Mouse (Mus musculus) limb, embryonic 15.5 days (tissue): Measurements from ENCODE around the gene 2210408I21Rik. TPM values are rescaled to one million over a fixed set of nuclear protein-coding genes. Genes with fewer than 3 reads are reported as not detected.

Experiments
- ATAC-seq: fragments of 200-750 bp; cut with Nextera tagmentation; 2 replicates; pipeline ENCODE4 v1.8.0; 2017; ENCODE audit warnings: low read depth, moderate TSS enrichment; ENCODE audit not compliant: insufficient number of reproducible peaks, low FRiP score, low TSS enrichment
- H3K27ac ChIP-seq: fragments of 300-500 bp; sonication (generic); 2 replicates; pipeline ENCODE4 v1.5.1; 2015; ENCODE audit warnings: moderate library complexity, mild to moderate bottlenecking, inconsistent platforms
- H3K27me3 ChIP-seq: fragments of 300-500 bp; sonication (generic); 2 replicates; pipeline ENCODE4 v1.6.1; 2015; ENCODE audit warnings: inconsistent platforms
- H3K36me3 ChIP-seq: fragments of 300-500 bp; sonication (generic); 2 replicates; pipeline ENCODE4 v1.6.1; 2015; ENCODE audit warnings: inconsistent platforms
- H3K4me1 ChIP-seq: fragments of 300-500 bp; sonication (generic); 2 replicates; pipeline ENCODE4 v1.6.1; 2015; ENCODE audit warnings: inconsistent platforms
- H3K4me2 ChIP-seq: fragments of 300-500 bp; sonication (generic); 2 replicates; pipeline ENCODE4 v1.6.1; 2015; ENCODE audit warnings: mild to moderate bottlenecking, inconsistent platforms
- H3K4me3 ChIP-seq: fragments of 300-500 bp; sonication (generic); 2 replicates; pipeline ENCODE4 v1.5.1; 2015; ENCODE audit warnings: mild to moderate bottlenecking, inconsistent platforms
- H3K9ac ChIP-seq: fragments of 300-500 bp; sonication (generic); 2 replicates; pipeline ENCODE4 v1.6.1; 2015; ENCODE audit warnings: inconsistent platforms
- H3K9me3 ChIP-seq: fragments of 300-500 bp; sonication (generic); 2 replicates; pipeline ENCODE4 v1.6.1; 2016; ENCODE audit warnings: inconsistent platforms
- WGBS: fragments of 180-500 bp; shearing (Covaris S2); methylation state at CpG from one replicate; pipeline ENCODE4 v1.1.7; 2015; 5-methylcytosine and 5-hydroxymethylcytosine counted together
- polyA plus RNA-seq: library from polyadenylated mRNA; unstranded; fragments of >200 nt; fragmentation: Nextera tagmentation; extraction: Ambion mirVana; gene quantifications from 2 replicates; pipeline ENCODE4 v1.2.1, GENCODE M21; 2015

Gene 2210408I21Rik
- polyA plus RNA-seq, 1 experiment from 2014 or later: 9.8 TPM

DNA sequence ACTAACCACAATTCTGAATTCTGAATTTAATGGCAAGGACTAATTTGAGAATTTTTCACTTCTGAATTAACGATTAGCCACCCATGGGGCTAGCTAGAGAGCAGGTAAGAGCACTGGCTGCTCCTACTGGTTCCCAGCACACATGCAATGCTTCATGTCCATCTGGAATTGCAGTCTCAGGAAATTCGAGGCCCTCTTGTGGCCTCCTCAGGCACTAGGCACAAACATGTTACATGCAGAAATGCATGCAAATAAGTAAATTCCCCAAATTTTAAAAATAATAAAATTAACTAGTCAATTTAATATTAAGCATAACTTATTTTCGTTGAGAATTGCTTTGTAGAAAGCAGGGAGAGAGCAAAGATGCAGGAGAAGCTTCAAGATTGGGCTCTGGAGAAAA lies 273.2 kb downstream of the 2210408I21Rik start:
- no peaks in the 10 kb centered on the region for H3K9me3 ChIP-seq
- H3K27me3 ChIP-seq: no peaks in the 10 kb centered on the region
- WGBS: 68% methylated on average over 3 of the region's 3 CpGs
- H3K27ac ChIP-seq: no peak overlapping the region
- no peak overlapping the region for H3K4me3 ChIP-seq
- no peaks in the 10 kb centered on the region for H3K4me1 ChIP-seq
- no peak overlapping the region for H3K4me2 ChIP-seq
- no peak for ATAC-seq
- no peak overlapping the region for H3K9ac ChIP-seq
- no peaks in the 10 kb centered on the region for H3K36me3 ChIP-seq

DNA sequence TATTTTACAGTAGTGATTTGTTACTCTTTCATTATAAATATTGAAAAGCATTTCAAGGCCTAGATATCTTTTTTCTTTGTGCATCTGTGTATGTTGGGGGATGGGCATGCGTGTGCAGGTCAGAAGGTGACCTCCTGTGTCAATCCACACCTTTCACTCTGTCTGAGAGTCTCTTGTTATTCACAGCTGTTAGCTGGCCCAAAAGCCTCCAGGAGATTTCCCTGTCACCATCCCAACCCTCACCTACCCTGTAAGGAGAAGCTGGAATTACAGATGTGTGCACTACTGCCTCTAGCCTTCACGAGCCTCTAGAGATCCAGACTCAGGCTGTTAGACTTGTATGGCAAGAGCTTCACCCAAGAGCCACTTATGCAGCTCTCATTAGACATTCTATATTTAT lies 274.5 kb downstream of the 2210408I21Rik start:
- no peak overlapping the region for H3K4me3 ChIP-seq
- H3K9me3 ChIP-seq: no peaks in the 10 kb centered on the region
- no peaks in the 10 kb centered on the region for H3K36me3 ChIP-seq
- H3K4me1 ChIP-seq: no peaks in the 10 kb centered on the region
- no peak overlapping the region for H3K9ac ChIP-seq
- ATAC-seq: no peak
- no peak overlapping the region for H3K27ac ChIP-seq
- H3K27me3 ChIP-seq: no peaks in the 10 kb centered on the region
- H3K4me2 ChIP-seq: no peak overlapping the region
- 45% methylated on average over 2 of the region's 2 CpGs for WGBS

DNA sequence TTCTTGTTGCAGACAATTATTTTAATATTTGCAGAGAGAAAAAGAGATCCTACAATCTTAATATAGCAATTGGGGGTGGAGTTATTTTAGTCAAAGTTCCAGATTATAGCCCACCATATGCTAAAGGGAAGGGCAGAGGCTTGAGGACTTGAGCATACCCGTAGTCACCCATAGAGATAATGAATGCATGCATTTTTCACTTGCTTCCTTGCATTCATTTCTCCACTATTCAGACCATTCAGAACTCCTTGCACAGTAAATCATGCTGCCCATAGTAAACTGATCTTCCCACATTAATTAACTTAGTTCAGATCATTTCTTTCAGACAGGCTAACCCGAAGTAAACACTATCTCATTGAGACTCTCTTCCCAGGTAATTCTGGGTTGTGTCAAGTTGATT lies 277.5 kb downstream of the 2210408I21Rik start:
- no peak overlapping the region for H3K27ac ChIP-seq
- no peak overlapping the region for H3K9ac ChIP-seq
- no peaks in the 10 kb centered on the region for H3K4me1 ChIP-seq
- no peak overlapping the region for H3K4me3 ChIP-seq
- WGBS: 77% methylated on average over 2 of the region's 2 CpGs
- ATAC-seq: no peak
- H3K4me2 ChIP-seq: no peak overlapping the region
- H3K27me3 ChIP-seq: no peaks in the 10 kb centered on the region
- no peaks in the 10 kb centered on the region for H3K9me3 ChIP-seq
- no peaks in the 10 kb centered on the region for H3K36me3 ChIP-seq

DNA sequence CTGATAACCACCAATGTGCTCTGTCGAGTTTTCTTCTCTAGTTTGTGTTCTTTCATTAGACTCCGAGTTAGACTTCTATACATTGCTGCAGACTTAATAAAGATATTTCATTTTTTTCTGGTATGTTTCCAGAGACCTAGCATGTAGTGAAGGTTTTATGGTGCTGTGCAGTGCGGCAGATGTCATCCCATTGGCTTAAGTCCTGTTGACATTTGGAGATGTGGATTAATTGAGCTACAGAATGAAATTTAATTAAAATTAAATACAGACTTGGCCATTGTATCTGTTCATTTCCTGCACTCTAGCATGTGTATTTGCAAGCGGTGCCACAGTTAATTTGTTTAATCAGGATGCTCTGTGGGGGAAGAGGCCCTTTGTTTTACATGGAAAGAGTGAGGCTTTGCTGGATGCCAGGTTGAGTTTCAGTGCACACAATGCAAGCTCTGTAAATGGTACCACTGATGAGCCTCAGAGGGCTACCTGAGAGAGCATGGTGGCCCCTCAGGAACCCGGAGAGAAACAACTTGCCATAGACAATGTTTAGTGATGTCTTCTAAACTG lies 314.7 kb downstream of the 2210408I21Rik start:
- H3K36me3 ChIP-seq: no peaks in the 10 kb centered on the region

DNA sequence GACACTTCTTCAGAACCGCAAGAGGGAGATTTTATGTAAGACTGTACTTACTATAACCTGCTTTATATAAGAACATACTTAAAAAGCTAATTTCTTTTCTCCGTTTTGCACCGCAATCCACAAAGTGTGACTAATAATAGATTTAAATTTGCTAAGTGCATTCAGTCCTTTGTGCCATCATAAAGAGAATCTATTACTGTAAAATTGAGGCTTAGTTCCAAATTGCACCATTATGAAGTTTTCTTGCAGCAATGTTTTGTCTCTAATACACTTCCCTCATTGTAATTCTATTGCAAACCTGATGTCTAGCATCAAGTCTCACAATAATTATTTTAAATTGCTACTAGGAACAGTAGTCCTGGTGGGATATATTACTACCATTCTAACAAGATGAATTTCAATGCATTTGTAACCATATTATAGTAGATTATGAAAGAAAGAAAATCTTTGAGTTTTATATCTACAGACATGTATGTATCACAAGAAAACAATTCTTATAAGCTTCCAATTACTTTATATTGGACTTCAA lies 334.8 kb downstream of the 2210408I21Rik start:
- no peak overlapping the region for H3K27ac ChIP-seq
- ATAC-seq: no peak
- WGBS: 85% methylated on average over 3 of the region's 3 CpGs
- no peaks in the 10 kb centered on the region for H3K9me3 ChIP-seq
- no peak overlapping the region for H3K4me3 ChIP-seq
- H3K27me3 ChIP-seq: no peaks in the 10 kb centered on the region
- no peak overlapping the region for H3K9ac ChIP-seq
- no peaks in the 10 kb centered on the region for H3K4me1 ChIP-seq
- H3K4me2 ChIP-seq: no peak overlapping the region
- no peaks in the 10 kb centered on the region for H3K36me3 ChIP-seq

More for the DNA sequence above, 314.7 kb downstream of the 2210408I21Rik start:
- no peaks in the 10 kb centered on the region for H3K4me1 ChIP-seq
- H3K27me3 ChIP-seq: no peaks in the 10 kb centered on the region
- H3K9me3 ChIP-seq: no peaks in the 10 kb centered on the region
- ATAC-seq: no peak
- H3K4me3 ChIP-seq: no peak overlapping the region
- WGBS: 80% methylated on average over 5 of the region's 5 CpGs
- H3K9ac ChIP-seq: no peak overlapping the region
- no peak overlapping the region for H3K27ac ChIP-seq
- H3K4me2 ChIP-seq: no peak overlapping the region

DNA sequence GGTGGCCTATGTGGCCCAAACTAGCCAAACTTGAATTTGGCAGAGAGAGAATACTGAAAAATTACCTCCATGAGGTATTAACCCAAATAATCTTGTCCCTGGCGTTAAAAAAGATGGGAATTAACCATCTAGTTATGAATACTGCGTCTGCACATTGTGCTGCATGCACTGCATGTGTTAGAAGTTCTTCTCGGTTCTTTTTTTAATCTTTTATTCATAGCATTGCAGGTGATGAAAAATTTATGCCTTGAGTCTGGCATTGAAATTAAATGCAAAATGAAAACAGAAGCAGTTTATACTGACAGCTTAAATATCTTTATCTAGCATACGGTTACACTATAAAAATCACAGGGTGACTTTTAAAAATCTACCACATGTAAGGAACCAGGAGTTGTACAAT lies 341.1 kb downstream of the 2210408I21Rik start:
- Histone ChIP-seq H3K27ac (no peak overlapping the region), H3K4me2 (no peak overlapping the region), H3K4me1 (no peaks in the 10 kb centered on the region), H3K36me3 (no peaks in the 10 kb centered on the region), H3K9me3 (no peaks in the 10 kb centered on the region), H3K27me3 (no peaks in the 10 kb centered on the region), H3K9ac (no peak overlapping the region), H3K4me3 (no peak overlapping the region)
- no peak for ATAC-seq
- 49% methylated on average over 4 of the region's 4 CpGs for WGBS

DNA sequence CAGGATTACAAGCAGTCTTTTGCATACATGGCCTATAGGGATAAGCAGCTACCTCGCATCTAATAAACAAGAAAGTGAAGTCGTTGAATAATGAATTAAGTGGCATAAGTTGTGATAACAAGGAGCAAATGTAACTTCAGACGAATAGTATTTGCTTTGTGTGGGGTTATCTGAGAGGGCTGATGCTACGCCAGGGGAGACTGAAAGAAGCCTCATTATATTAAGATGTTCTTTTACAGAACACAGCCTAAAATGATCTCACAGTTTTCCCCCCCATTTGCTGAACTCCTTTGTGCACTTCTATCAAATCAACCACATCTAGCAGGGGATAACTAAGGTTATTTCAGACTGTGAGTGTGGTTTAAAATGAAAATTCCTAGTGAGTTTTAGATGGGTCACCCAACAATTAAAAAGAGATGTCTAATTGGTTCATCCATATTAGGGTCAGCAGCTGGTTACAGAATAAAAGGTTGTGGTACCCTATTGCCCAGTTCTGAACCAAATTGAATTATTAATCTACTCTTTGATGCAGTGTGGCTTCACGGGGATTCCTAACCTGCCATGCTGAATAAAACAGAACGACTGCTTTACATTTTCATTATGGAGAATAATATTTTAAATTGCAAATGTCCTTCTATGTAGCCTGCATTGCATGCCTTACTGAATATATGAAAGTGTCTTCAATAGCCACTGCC lies 343.2 kb downstream of the 2210408I21Rik start:
- Histone ChIP-seq H3K27me3 (no peaks in the 10 kb centered on the region), H3K4me2 (no peak overlapping the region), H3K4me3 (no peak overlapping the region), H3K4me1 (no peaks in the 10 kb centered on the region), H3K9ac (no peak overlapping the region), H3K27ac (no peak overlapping the region), H3K36me3 (no peaks in the 10 kb centered on the region), H3K9me3 (no peaks in the 10 kb centered on the region)
- no peak for ATAC-seq
- WGBS: 61% methylated on average over 6 of the region's 6 CpGs

DNA sequence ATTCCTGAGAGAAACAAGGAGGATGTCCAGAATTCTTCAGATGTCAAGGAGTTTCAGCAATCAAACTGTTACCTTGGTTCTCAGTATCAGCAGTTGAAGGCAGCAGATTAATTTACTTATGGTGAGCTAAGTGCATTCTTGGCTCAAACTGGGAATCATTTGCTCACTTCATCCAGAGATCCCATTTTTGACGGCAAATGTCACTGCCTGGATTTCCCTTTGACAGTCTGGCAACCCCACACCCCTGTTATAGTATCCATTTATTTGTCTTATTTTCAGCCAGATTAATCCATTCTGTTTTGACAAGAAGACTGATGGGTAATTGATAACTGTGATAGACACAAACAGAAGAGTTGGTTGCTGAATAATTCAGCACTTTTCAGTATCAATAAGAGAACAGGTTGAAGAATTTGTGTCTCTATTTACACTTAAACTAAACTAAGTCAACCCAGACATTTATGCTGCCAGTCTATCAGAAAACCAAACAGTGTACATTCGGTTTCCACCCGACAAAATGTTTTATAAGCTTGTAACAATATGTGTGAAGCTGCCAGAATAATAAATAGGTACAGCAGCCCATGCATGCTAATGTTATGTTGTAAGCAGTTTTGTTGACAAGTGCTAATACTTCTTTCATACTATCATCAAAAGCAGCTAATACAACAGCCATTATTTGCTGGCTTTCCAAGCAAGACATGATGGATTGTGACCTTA lies 354.8 kb downstream of the 2210408I21Rik start:
- Histone ChIP-seq H3K27me3 (no peaks in the 10 kb centered on the region), H3K4me3 (no peak overlapping the region), H3K27ac (no peak overlapping the region), H3K9ac (no peak overlapping the region), H3K4me1 (no peaks in the 10 kb centered on the region), H3K36me3 (no peaks in the 10 kb centered on the region), H3K4me2 (no peak overlapping the region), H3K9me3 (no peaks in the 10 kb centered on the region)
- WGBS: 49% methylated on average over 3 of the region's 3 CpGs
- no peak for ATAC-seq

DNA sequence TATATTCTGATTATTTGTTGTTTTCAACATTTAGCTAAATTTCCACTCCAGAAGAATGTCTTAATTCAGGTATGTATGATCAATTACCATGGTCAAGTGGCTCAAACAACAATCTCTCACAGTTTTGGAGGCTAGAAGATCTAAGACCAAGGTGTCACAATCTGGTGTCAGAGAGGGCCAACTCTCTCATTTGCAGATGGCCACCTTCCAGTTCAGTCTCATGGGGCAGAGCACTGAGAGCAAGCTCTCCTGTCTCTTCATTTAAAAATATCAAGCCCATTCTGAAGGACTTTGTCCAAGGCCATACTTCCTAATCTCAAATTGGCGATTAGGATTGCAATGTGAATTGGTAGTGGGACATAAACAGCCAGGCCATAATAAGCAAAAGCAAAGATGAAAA lies 378.7 kb downstream of the 2210408I21Rik start:
- H3K4me3 ChIP-seq: no peak overlapping the region
- H3K4me1 ChIP-seq: no peaks in the 10 kb centered on the region
- 87% methylated on average over 1 of the region's 1 CpGs for WGBS
- H3K4me2 ChIP-seq: no peak overlapping the region
- H3K27ac ChIP-seq: no peak overlapping the region
- no peak overlapping the region for H3K9ac ChIP-seq
- H3K9me3 ChIP-seq: no peaks in the 10 kb centered on the region
- no peaks in the 10 kb centered on the region for H3K36me3 ChIP-seq
- no peaks in the 10 kb centered on the region for H3K27me3 ChIP-seq
- ATAC-seq: no peak

DNA sequence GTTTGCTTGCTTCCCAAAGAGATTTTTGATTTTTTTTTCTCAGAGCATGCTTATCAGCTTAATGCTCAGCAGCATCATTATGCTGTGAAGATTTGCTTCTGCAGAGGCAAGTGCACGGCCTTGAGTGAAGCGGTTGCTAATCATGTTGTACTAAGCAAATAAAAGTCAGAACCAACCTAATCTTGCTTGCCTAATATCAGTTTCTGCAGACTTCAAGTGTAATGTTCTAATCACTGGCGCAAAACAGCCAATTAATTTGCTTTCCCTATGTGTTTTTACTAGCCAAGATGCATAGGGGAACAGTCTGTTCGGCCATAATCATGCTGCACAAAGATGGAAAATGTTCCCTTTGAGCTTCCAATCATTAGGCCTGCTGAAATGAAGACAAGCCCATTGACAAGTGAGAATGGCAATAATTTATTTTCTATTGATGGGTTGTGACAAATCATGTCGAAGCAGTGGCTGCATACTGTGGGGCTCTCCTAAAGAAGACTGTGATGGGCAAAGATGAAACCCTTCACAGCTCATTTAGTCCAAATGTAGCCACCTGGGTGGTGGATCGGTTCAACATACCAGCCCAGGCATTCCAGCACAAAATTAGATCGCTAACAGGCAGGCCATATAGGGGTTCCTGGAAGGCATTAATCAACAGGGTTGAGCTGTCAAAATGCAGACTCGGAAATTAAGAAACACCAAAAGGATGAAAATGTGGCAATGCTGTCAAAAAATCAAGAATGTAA lies 393.8 kb downstream of the 2210408I21Rik start:
- H3K4me3 ChIP-seq: no peak overlapping the region
- no peaks in the 10 kb centered on the region for H3K36me3 ChIP-seq
- no peaks in the 10 kb centered on the region for H3K9me3 ChIP-seq
- no peaks in the 10 kb centered on the region for H3K4me1 ChIP-seq
- no peak overlapping the region for H3K4me2 ChIP-seq
- no peak overlapping the region for H3K27ac ChIP-seq
- 54% methylated on average over 8 of the region's 8 CpGs for WGBS
- H3K9ac ChIP-seq: no peak overlapping the region
- no peaks in the 10 kb centered on the region for H3K27me3 ChIP-seq
- no peak for ATAC-seq

DNA sequence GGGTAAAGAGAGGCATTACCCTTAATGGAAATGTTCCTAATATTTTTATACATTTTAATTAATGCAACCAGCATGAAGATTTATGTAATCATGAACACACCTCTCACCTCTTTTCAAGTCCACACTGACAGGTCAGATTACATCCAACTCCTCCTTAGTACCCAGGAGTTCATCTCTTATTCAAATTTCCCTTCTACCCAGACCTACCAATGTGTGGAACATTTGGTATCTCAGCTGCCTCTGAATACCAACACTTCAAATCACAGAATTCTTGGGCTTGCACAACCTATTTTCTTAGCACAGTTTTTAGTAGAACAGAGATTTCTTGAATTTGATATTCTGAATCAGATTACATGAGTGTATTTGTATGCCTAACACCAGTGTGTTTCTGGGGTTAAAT lies 394.4 kb downstream of the 2210408I21Rik start:
- H3K9me3 ChIP-seq: no peaks in the 10 kb centered on the region
- no peak overlapping the region for H3K27ac ChIP-seq
- no peak for ATAC-seq
- H3K36me3 ChIP-seq: no peaks in the 10 kb centered on the region
- no peak overlapping the region for H3K4me3 ChIP-seq
- no peak overlapping the region for H3K4me2 ChIP-seq
- H3K27me3 ChIP-seq: no peaks in the 10 kb centered on the region
- no peak overlapping the region for H3K9ac ChIP-seq
- no peaks in the 10 kb centered on the region for H3K4me1 ChIP-seq

DNA sequence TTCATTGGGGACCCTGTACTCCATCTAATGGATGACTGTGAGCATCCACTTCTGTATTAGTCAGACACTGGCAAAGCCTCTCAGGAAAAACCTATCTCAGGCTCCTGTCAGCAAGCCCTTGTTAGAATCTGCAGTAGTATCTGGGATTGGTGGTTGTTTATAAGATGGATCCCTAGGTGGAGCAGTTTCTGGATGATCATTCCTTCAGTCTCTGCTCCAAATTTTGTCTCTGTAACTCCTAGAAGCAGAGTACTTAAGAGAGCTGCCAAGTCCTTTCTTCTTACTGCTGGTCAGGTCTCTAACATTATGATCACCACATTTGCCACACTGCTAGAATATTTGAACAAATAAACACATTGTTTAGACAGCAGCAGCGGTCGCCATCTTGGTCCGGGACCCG lies 402.1 kb downstream of the 2210408I21Rik start:
- H3K4me2 ChIP-seq: no peak overlapping the region
- 95% methylated on average over 4 of the region's 4 CpGs for WGBS

More for the DNA sequence above, 402.1 kb downstream of the 2210408I21Rik start:
- Histone ChIP-seq H3K4me1 (no peaks in the 10 kb centered on the region), H3K36me3 (no peaks in the 10 kb centered on the region), H3K27ac (no peak overlapping the region), H3K9ac (no peak overlapping the region), H3K27me3 (no peaks in the 10 kb centered on the region), H3K9me3 (no peaks in the 10 kb centered on the region), H3K4me3 (no peak overlapping the region)
- no peak for ATAC-seq
